Mouse (Mus musculus) induced T-regulatory cell, adult 2 months (primary cell): ENCODE data around the gene Ahdc1.
"Not testable (repeated sequence)": the region's sequence is repeated elsewhere in the genome, so short reads cannot be mapped to it uniquely, and the experiment has no call there.

Experiments used
- DNase-seq: peaks from one replicate; pipeline ENCODE4 v3.0.0-alpha.2; 2012; ENCODE audit warnings: low read depth

Ahdc1 gene

DNA sequence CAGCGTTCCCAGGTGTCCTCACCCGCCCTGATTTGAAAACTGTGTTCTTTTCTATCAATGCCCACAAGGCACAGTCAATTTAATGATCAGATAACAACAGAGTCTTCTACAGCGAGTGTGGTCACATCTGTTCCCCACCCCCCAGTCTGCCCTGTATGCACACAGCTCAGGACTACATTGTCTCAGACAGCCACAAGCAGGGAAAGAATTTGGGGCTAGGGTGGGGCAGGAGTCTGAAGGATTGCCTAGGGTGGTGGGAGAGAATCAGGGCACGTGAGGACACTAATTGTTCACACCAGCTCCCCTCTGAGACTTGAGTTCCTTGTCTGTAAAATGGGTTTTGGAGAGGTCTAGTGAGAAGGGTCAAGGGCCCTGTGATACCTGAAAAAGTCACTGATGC is 17.5 kb upstream of the Ahdc1 start:
- DNase-seq, result no peak

DNA sequence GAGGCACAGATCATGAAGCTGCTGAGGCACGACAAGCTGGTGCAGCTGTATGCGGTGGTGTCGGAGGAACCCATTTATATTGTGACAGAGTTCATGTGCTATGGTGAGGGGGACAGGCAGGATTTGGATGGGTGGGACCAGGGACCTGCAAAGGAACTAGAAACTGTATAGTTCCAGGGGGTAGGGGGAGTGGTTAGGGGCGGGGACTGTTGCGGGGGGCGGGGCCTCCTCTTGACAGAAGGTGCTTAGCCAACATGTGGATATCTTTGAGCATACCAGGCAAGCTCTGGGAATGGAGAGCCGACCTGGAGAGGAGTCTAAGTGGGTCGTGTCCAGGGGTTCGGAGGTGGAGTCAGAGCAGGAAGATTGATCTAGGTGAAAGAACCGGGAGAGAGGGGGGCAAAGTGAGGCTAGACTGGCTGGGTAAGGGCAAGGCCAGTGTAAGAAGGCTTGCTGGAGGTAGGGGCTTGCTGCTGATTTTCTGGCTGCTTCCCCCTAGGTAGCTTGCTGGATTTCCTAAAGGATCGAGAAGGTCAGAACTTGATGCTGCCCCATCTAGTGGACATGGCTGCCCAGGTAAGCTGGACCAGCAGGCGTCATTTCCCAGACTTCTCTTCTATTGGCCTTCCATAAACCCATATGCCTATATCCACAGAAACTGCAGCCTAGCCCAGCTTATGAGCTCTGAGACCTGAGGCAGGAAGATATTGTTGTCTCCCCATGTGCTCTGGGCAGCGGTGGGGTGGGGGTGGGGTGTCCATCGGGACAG is 13.4 kb upstream of the Ahdc1 start:
- no peak for DNase-seq

DNA sequence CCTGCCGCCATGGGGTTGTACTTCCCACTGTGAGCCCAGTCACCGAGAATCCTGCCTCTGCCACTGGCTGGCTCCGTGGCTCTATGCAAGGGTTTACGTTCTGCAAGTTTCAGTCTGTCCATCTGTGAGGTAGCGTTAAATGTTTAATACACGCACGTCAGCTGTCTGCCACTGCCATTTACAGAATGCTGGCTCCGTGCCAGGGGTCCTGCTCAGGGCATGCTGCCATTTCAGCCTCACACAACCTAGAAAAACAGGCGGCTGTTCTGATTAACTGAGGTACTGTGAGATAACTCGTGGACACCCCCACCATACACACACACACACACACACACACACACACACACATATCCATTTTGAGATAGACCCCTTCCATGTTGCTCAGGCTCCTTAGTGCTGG is 8.2 kb upstream of the Ahdc1 start:
- no peak for DNase-seq

DNA sequence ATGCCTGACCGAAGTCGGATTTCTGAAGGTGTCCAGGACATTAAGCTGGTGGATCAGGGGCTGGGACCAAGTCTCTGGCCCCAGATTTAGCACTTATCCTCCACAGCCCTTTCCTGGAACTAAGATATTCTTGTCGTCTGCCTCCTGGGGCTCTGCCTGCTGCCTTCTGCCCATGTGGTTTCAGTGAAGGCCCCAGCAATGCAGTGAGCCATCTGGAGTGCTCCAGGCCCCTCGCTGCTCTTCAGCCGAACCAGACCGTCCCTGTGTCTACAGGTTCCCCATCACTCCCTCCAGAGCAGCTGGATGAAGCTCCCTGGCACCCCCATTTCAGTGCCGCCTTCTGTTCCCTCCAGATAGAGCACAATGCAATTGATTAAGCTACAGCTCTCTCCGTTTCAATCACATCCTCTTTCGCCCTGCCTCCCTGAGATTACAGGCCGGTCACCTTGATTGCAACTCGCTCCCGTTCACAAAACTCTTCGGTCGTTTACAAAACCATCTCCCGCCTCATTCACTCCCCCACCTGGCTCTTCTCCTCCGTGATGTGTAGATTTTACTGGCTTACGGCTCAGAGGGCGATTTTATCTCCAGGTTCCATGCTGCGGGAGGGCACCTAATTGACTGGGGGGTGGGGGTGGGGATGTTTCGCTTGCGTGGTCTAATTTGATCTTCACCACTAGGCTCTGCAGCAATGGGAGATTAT is 7.6 kb upstream of the Ahdc1 start:
- DNase-seq, result no peak

DNA sequence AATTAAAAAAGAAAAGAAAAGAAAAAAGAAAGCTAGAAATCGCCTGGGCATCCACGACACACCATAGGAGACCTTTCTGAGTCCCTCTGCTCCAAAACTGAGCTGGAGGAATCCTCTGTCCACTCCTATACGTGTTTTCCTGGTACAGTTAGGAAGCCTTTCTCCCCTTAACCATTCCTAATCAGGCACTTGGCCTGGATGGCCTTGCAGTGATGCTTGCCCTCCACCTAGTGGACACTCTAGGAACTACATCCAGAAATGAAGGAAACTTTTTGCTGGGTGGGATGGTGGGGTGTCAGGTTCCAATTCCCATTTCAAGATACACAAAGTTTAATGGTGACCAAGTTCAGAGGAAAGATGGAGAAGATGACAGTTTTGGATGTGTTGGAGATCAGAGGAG is 5.8 kb upstream of the Ahdc1 start:
- peak; percentile 90 for DNase-seq

DNA sequence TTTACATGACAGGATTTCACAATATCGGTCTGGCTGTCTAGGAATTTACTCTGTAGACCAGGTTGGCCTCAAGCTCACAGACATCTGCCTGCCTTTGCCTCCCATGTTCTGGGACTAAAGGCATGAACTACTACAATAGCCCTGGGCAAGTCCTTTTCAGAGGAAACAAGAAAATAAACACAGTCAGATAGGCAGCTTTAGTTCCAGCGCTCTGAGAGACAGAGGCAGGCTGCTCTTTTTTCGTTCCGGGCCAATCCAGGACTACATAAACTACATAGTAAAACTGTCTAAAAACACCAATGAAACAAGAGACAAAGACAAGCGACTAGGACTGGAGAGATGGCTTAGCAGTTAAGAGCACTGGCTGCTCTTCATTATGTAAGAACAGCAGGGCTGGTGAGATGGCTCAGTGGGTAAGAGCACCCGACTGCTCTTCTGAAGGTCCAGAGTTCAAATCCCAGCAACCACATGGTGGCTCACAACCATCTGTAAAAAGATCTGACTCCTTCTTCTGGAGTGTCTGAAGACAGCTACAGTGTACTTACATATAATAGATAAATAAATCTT is 5.1 kb upstream of the Ahdc1 start:
- not testable (repeated sequence) for DNase-seq

DNA sequence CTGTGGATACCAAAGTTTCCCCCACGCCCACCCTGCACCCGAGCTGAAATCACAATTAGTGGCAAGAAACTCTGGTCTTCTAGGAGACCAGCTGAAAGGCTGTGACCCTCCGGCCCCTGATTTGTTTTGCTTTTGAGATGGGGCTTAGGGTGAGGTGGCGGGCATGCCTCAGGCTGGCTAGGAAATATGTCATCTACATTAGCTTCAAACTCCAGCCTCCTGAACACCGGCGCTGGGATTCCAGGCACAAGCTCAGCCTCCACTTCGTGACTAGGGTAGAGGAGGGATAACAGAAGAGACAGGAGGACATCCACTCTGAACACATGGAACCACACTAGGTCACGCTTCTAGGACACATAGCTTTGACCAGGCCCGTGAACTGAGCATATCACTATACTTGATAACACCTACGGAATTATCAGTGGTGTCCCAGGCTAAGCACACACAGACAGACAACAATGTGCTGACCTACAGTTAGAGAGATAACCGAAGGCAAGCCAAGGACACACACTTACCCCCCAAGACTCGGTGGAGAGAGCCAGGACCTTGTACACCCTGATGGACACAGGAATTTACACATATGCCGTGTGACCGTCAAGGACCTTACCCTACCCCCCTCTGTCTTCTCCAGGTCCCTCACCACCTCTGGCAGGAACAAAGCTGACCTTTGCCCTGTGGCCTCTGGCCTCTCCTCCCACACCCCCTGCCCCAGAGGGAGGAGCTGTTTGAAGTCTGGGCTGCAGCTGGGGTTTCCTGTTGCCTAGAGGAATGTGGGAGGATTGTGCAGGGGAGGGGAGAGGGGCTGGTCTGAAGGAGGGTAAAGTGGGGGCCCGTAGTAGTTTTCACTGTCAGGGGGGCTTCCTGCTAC is 3.3 kb upstream of the Ahdc1 start:
- peak; percentile 18 for DNase-seq

DNA sequence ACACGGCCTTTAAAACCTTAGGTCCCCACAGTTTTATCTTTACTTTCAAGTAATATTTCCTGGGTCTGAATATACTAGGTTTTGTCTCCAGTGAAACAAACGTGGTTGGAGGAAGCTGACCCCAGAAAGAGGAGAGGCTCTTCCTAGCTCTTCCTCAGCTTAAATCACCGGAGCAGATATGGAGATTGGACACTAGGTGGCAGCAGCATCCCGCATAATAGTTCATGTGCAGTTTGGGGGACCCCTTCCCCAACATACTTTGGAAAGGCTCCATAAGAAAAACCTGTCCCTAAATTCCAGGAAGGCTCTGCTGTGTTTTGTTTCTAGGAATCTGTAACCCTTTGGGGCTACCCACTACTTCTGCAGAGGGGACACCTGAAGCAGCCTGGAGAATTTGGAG is 1.9 kb upstream of the Ahdc1 start:
- DNase-seq, result peak; percentile 81

DNA sequence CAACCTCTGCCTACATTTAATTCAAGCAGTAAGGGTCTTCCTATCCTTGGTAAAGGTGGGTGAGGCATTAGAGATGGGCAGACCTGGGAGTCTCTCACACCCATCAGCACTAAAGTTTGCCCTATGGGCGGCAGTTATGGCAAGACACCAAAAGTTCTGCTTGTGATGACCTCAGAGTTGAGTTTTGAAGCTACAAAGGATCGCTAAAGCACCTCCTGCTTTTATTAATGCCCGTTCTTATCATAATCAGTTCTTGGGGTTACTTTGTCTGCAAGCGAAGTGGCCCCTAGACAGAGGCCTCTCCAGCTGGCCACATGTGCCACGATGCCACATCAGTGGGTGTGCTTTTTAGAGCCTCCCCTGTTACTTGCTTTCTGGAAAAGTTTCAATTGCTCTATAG is 1.4 kb upstream of the Ahdc1 start:
- no peak for DNase-seq

DNA sequence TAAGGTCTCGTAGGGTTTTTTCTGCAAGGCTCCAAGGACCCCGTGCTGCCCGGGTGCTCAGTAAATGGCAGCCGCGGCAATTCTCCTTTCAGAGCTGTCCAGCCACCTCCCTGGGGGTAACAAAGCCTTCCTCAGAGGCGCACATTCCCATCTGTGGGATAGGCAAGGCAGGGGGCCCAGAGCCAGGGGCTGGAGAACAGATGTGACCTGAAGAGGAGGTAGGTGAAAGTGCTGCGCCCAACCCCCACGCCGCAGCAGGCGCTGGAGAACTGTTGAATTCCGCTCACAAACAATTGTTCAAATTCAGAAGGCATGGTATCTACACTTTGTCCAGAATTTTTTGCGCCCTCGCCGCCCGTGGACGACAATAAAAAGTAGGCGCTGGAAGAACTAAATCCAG is 449 bp upstream of the Ahdc1 start:
- no peak for DNase-seq

DNA sequence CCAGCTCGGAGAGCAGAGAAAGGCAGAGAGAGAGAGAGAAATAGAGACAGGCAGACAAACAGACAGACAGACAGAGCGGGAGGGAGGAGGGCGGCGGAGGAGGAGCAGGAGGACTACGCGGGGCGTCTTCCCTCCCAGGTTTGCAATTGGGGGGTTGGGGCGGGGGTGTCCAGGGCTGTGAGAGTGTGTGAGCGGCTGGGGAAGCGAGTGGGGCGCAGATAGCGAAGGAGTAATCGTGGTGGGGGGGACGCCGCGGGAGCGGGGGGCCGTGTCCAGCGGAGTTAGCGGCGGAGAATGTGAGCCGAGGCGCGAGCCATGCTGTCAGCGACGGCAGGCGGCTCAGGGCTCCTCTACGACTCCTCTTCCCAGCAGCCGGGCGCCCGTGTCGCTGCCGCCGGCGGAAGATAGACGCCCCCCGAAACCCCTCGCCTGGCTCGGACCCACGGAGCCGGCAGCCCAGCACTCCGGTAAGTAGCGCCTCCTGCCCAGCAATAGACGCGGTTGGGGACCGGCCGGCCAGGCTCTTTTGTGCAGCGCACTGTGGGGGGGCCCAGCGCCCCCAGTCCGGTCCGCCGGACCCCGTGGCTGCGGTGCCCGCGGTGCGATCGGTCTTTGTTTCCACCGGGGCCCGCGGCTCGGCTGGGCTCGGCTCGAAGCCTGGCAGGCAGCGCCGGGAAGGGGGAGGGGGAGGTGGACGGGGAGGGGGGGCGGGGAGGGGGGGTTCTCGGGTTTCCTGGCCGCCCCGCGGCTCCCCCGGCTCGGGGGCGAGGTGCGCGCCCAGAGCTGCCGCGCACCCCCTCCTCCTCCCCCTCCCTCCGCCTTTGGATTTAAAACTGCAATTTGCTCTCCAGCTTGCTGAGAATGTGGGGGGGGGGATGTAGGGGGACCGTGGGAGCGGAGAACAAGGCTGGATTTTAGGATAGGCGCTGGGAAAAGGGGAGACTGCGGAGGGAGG is 1.0 kb downstream of the Ahdc1 start:
- DNase-seq, result peak; percentile 69

DNA sequence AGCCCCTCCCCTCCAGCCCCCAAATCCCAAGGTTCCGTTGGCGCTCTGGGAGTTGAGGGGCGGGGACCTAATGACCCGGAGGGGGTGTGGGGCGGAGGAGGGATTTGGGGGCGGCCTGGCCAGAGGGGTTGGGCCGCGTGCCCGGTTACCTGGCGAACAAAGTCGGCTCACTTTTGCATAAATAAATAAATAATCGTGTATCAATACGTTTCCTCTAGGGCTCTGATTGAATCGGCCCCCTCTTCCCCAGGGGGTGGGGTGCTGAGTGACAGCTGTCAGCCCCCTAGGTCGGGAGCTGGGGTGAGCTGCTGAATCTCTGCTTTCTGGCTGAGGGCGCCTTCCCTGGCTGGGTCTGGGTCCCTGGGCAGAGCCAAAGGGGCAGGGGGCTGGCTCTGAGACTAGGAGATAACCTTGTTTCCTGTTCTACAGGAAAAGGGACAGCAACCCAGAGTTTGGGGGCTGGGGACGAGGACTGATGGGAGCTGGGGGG is 1.8 kb downstream of the Ahdc1 start:
- DNase-seq, result peak; percentile 57

DNA sequence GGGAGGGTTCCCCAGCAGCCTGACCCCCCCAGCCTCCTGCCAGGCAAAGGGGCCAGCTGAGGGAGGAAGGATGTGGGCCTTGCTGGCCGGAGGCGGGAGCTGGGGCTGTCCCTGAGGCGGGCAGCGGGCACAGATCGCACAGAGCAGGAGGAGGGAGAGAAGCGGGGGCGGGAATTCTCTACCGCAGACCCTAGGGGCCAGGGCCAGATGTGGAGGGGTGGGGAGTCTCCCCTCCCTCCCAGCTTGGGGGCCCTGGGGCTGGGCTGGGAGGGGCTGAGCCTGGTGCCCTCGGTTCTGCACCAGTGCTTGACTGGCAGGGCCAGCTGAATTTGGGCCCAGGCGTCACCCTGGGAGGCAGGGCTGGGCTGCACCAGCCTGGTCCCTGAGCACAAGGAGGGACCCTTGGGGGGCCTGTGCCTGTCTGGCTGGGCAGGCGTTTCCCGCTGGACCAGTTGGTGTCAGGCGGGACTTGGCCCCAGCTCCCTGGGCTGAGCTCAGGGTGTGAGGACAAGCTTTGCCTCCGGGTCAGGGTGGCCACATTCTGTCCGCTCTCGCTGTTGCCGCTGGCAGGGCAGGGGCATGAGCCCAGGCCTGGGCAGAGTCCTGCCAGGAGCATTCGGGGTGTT is 2.3 kb downstream of the Ahdc1 start:
- peak; percentile 59 for DNase-seq

DNA sequence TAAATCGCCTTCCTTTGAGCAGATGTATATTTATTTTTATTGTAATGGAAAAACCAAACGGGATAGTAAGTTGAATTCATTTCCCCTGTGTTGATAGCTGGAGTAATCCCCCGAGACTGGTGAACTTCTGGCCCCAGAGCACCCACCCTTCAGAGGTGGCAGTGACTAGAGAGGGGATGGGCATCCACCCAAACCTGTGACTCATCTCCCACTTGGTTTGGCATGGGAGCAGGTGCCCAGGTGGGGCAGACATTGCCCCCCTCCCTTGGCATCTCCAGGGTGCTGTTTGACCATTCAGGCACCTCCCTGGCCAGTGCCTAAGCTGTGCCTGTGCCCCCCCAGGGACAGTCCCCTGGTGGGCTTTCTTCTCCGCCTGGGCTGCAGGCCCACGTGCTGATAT is 3.0 kb downstream of the Ahdc1 start:
- peak; percentile 25 for DNase-seq

DNA sequence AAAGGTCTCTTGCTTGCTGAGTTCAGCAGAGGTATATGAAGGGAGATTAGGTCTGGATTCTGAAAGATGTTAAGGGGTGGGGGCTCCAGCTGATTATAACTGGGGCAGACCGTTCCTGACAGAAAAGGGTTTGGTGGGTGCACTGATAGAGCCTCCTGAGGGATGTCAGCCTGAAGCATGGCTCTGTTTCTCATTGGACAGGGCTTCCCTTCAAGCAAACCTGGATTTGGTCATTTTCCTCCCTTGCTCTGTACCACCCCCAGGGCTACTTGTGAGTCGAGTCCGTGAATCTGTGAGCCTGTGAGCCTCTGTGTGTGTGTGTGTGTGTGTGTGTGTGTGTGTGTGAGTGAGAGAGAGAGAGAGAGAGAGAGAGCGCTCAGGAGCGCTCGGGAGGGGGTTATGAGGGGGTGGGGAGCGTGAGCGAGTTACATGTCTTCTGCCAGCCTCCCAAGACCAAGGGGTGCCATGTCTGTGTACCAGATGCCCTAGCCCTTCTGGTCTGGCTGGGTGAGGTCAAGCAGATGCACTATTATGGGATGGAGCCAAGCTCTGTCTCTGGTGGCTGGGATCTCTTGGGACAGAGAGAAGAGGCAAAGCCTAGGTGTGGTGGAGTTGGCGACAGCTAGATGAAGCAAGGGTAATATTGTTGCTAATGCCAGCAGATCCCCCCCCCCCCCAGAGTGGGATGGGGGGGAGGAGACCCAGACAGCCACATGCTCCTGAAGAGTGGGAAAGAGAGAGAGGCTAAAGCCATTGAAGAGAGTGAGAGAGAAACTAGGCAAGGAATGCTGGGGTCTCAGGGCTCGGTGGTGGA is 4.0 kb downstream of the Ahdc1 start:
- DNase-seq, result peak; percentile 25

DNA sequence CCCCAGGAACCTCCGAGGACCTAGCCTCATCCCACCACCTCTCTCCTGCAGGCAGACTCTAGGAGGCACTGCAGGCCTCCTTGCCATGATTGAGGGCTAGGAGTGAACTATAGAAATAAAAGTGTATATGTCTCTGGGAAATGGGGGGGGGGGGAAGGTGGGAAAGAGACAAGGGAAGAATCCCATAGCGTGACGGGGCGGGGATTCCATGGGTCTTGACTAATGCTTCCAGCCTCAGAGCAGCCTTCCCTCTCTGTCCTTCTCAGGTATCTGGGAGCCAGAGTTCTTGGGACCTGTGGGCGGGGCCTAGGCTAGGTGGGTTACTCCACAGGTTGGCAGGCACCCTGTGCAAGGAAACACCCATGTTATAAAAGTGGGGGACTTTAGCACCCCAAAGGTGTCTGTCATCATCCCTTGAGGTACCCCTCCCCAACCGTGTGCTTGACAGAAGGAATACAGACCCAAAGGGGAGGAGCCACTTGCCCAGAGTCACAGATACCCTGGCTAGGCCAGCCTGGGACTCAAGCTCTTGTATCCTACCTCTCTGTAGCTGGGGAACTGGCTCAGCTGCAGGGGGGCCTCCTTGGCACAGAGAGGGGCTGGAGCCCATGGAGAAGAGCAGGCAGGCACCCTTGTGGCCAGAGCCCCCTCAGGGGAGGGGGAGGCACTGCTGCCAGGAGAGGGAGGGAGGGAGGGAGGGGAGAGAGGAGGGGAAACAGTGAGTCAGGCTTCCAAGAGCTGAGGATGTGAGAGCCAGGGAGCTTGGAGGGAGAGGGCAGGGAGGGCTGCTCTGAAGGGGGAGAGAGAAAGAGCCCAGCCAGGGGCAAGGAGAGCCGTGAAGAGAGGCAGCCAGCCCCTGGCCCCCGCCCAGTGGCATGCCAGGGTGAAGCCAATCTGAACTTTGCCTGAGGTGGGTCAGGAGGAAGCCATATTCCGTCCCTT is 4.9 kb downstream of the Ahdc1 start:
- no peak for DNase-seq

DNA sequence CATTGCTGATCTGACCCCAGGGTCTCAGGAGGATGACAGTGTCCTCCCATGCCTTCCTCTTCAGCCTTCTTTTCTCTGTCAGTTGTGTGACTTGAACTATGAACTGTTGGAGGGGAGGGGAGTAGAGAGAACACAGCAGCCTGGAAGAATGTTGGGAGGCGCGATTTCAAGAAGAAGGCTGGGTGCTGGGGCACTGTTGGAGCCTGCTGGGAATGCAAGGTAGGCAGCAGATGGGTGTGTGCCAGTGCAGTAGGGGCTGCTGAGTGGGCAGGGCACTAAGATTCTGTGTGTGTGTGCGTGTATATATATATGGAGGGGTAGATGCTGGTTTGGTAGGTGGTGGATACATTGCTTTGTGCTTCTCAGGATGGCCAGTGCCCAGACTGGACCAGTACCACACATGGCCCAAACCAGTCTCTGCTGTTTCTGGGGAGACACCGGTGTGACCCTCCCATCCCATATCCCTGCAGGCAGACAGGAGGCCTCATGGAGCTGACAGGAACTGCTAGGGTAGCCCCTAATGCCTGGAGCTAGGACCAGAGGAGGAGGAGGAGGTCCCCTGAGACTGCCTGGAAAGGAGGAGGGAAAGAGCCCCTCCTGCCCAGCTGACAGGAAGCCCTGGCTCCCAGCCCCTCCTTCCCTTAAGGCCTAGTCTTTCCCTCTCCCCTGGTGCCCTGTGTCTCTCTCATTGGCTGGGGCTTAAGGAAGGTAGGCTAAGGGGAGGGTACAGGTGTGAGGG is 5.8 kb downstream of the Ahdc1 start:
- no peak for DNase-seq
